Mouse (Mus musculus) effector memory CD4-positive, alpha-beta T cell, adult 5 months (primary cell): Measurements from ENCODE around the gene LTO1. TPM values are rescaled to one million over a fixed set of nuclear protein-coding genes. Genes with fewer than 3 reads are reported as not detected.

Experiments used
- polyA plus RNA-seq: library from polyadenylated mRNA; unstranded; fragments of 100-300 nt; shearing (Covaris generic); gene quantifications from one replicate; pipeline ENCODE4 v1.2.1, GENCODE M21; 2017

The LTO1 gene
- 18.5 TPM for polyA plus RNA-seq

GRCm38 (mm10) chr7:144914948-144915750 lies at the start of gene LTO1:
LTO1 (plus strand) TSS chr7:144915100.

GRCm38 (mm10) chr7:144896294-144897218 lies 18.3 kb upstream of the LTO1 start, which contains the start of gene Fgf15:
Fgf15 (plus strand) TSS chr7:144896531.

GRCm38 (mm10) chr7:144939344-144940002 lies 24.6 kb downstream of the LTO1 start, which contains the start of gene Ccnd1:
Ccnd1 (minus strand) TSS chr7:144939925.

Other genes with a start within 250 kb of the LTO1 start
- gene Ano1, start 163.1 kb upstream of the LTO1 start, polyA plus RNA-seq, result 0.07 TPM
- not detected for gene Fgf3, start 77.0 kb upstream of the LTO1 start, polyA plus RNA-seq
- gene Fgf4, start 67.7 kb upstream of the LTO1 start, polyA plus RNA-seq, result not detected
- gene Fgf15, start 18.6 kb upstream of the LTO1 start, polyA plus RNA-seq, result not detected
- gene Ccnd1, start 24.8 kb downstream of the LTO1 start, polyA plus RNA-seq, result not detected